In genomic region chr9:46013009-46013586, GRCm38 (mm10) we compare ENCODE assay signal across 8 mouse cellular contexts. TPM values are rescaled to one million over a fixed set of nuclear protein-coding genes. Genes with fewer than 3 reads are reported as not detected.
DNase-seq lines count a peak whose midpoint lies in the region; ATAC-seq lines count a peak whose summit lies in the region.

No protein-coding gene starts in this region.

- WGBS in forebrain, embryonic 10.5 days: under 1% methylated on average over 46 of the region's 46 CpGs
- WGBS in hindbrain, embryonic 13.5 days: under 1% methylated on average over 46 of the region's 46 CpGs

- H3K4me1 ChIP-seq in forebrain, embryonic 10.5 days: peaks cover 55% of the 10 kb centered on the region
- H3K4me1 ChIP-seq in hindbrain, embryonic 13.5 days (replicated peaks): peaks cover 52% of the 10 kb centered on the region

- peak; percentile 73 for ATAC-seq in hindbrain, embryonic 13.5 days (ENCODE audit: low FRiP score)

- DNase-seq in ovary, adult 18-20 months (ENCODE audit: low spot score): peak; percentile 31
- no peak for DNase-seq in ovary, postnatal 14 days (ENCODE audit: low spot score)
- peak; percentile 63 for DNase-seq in adipocyte (ENCODE audit: low spot score)
- peak; percentile 68 for DNase-seq in forebrain, embryonic 10.5 days (ENCODE audit: extremely low spot score, low spot score)
- peak; percentile 34 for DNase-seq in liver
- peak; percentile 52 for DNase-seq in naive thymus-derived CD4-positive, alpha-beta T cell, adult 2 months (ENCODE audit: low read depth)
- DNase-seq in urinary bladder, postnatal 4 days (ENCODE audit: low spot score in 2 of 2): peak; percentile 46 to 63

- peak overlapping the region; percentile 98 for H3K9ac ChIP-seq in hindbrain, embryonic 13.5 days

- H3K27ac ChIP-seq in forebrain, embryonic 10.5 days: peak overlapping the region; percentile 97
- H3K27ac ChIP-seq in hindbrain, embryonic 13.5 days: peak overlapping the region; percentile 94

- no peaks in the 10 kb centered on the region for H3K9me3 ChIP-seq in forebrain, embryonic 10.5 days
- H3K9me3 ChIP-seq in hindbrain, embryonic 13.5 days: no peaks in the 10 kb centered on the region

- no peaks in the 10 kb centered on the region for H3K27me3 ChIP-seq in forebrain, embryonic 10.5 days (ENCODE audit: poor library complexity, severe bottlenecking)
- H3K27me3 ChIP-seq in hindbrain, embryonic 13.5 days: no peaks in the 10 kb centered on the region

- H3K4me2 ChIP-seq in hindbrain, embryonic 13.5 days: peak overlapping the region; percentile 69

- peak overlapping the region; percentile 94 for H3K4me3 ChIP-seq in forebrain, embryonic 10.5 days
- peak overlapping the region; percentile 94 for H3K4me3 ChIP-seq in hindbrain, embryonic 13.5 days

- peaks cover 2% of the 10 kb centered on the region for H3K36me3 ChIP-seq in forebrain, embryonic 10.5 days (replicated peaks)
- no peaks in the 10 kb centered on the region for H3K36me3 ChIP-seq in hindbrain, embryonic 13.5 days

RNA-seq across cellular contexts. Expression of gene Sik3, which starts 0.5 kb away (rescaled TPM):
- polyA plus RNA-seq in forebrain, embryonic 10.5 days (2016; fragmentation: Nextera tagmentation; extraction: Ambion mirVana): 4.4 and 5.6 TPM in 2 replicates
- 5.5 and 5.6 TPM in 2 replicates for polyA plus RNA-seq in hindbrain, embryonic 13.5 days (2015; fragmentation: Nextera tagmentation; extraction: Ambion mirVana)

RNA-seq across cellular contexts. Expression of gene Pafah1b2, which starts 0.6 kb away (rescaled TPM):
- polyA plus RNA-seq in forebrain, embryonic 10.5 days (2016; fragmentation: Nextera tagmentation; extraction: Ambion mirVana): 279 and 288 TPM in 2 replicates
- 301 and 314 TPM in 2 replicates for polyA plus RNA-seq in hindbrain, embryonic 13.5 days (2015; fragmentation: Nextera tagmentation; extraction: Ambion mirVana)

RNA-seq across cellular contexts. Expression of gene Sidt2, which starts 58.0 kb away (rescaled TPM):
- polyA plus RNA-seq in forebrain, embryonic 10.5 days (2016; fragmentation: Nextera tagmentation; extraction: Ambion mirVana): 23.8 and 24.6 TPM in 2 replicates
- 36.6 and 37.6 TPM in 2 replicates for polyA plus RNA-seq in hindbrain, embryonic 13.5 days (2015; fragmentation: Nextera tagmentation; extraction: Ambion mirVana)
